28 mouse cellular contexts compared by ENCODE assay signal in genomic region chr2:92139365-92139764, GRCm38 (mm10). TPM values are rescaled to one million over a fixed set of nuclear protein-coding genes. Genes with fewer than 3 reads are reported as not detected.
DNase-seq lines count a peak whose midpoint lies in the region; ATAC-seq and TF ChIP-seq lines count a peak whose summit lies in the region.
"Had no signal": no experiment of that assay in that cellular context is flagged by ENCODE, and none has a peak within 500 bp of the region (broad histone marks: within the 10 kb centered on the region; RNA-seq: fewer than 3 reads in every experiment).

No protein-coding gene starts in this region.

- no peak overlapping the region for H3K4me2 ChIP-seq in kidney, postnatal 0 days (ENCODE audit: low read length)
- no peak overlapping the region for H3K4me2 ChIP-seq in kidney, embryonic 16.5 days (replicated peaks; ENCODE audit: low read depth, low read length)
- no peak overlapping the region for H3K4me2 ChIP-seq in lung, embryonic 16.5 days (ENCODE audit: low read depth, low read length)
- no peak overlapping the region for H3K4me2 ChIP-seq in stomach, postnatal 0 days (replicated peaks; ENCODE audit: low read depth)
- H3K4me2 ChIP-seq: embryonic facial prominence, embryonic 12.5 days; forebrain, embryonic 13.5 days; heart, embryonic 12.5 days; hindbrain, embryonic 14.5 days; neural tube, embryonic 13.5 days; stomach, embryonic 15.5 days had no signal

- no peaks in the 10 kb centered on the region for H3K4me1 ChIP-seq in kidney, postnatal 0 days (replicated peaks; ENCODE audit: insufficient read depth, low read length)
- peaks cover 9% of the 10 kb centered on the region; the same call in 1 of the 2 replicates for H3K4me1 ChIP-seq in kidney, embryonic 16.5 days (ENCODE audit: insufficient read depth, low read length)
- peaks cover 11% of the 10 kb centered on the region for H3K4me1 ChIP-seq in lung, embryonic 16.5 days (replicated peaks; ENCODE audit: control insufficient read depth, insufficient read depth, low read length)
- no peaks in the 10 kb centered on the region for H3K4me1 ChIP-seq in stomach, postnatal 0 days (replicated peaks; ENCODE audit: control insufficient read depth, insufficient read depth)

- DNase-seq in adrenal gland, postnatal 14 days = peak; percentile 8
- DNase-seq in adrenal gland, postnatal 4 days (ENCODE audit: low spot score in 2 of 2) = no peak
- DNase-seq in kidney, postnatal 0 days (ENCODE audit: low spot score) = peak; percentile 3
- no peak for DNase-seq in lung, adult 18-20 months
- DNase-seq in lung, postnatal 14 days = peak; percentile 32
- no peak for DNase-seq in stomach, postnatal 0 days (ENCODE audit: low spot score)
- DNase-seq: cerebellum, adult 18-20 months; cerebellum, postnatal 14 days; gastrocnemius, adult 2 months; liver; liver, postnatal 0 days; right cerebral cortex, adult 18-20 months; right cerebral cortex, postnatal 4 days; thymus, adult 18-20 months; thymus, postnatal 36 days had no signal

- H3K27me3 ChIP-seq in kidney, postnatal 0 days (ENCODE audit: insufficient read depth, low read length) = no peaks in the 10 kb centered on the region
- no peaks in the 10 kb centered on the region for H3K27me3 ChIP-seq in kidney, embryonic 16.5 days (ENCODE audit: insufficient read depth, low read length)
- H3K27me3 ChIP-seq in lung, embryonic 16.5 days (ENCODE audit: control insufficient read depth, insufficient read depth, low read depth, low read length) = no peaks in the 10 kb centered on the region
- H3K27me3 ChIP-seq in stomach, postnatal 0 days (ENCODE audit: control insufficient read depth, insufficient read depth, low read length) = no peaks in the 10 kb centered on the region
- H3K27me3 ChIP-seq: forebrain, embryonic 13.5 days; heart, embryonic 12.5 days; kidney, embryonic 15.5 days; neural tube, embryonic 13.5 days; stomach, embryonic 15.5 days had no signal

- H3K36me3 ChIP-seq in kidney, postnatal 0 days (ENCODE audit: insufficient read depth, low read length) = no peaks in the 10 kb centered on the region
- no peaks in the 10 kb centered on the region for H3K36me3 ChIP-seq in kidney, embryonic 16.5 days (ENCODE audit: insufficient read depth, low read length)
- no peaks in the 10 kb centered on the region for H3K36me3 ChIP-seq in lung, embryonic 16.5 days (ENCODE audit: control insufficient read depth, insufficient read depth, low read length)
- no peaks in the 10 kb centered on the region for H3K36me3 ChIP-seq in stomach, postnatal 0 days (ENCODE audit: control insufficient read depth, insufficient read depth, low read length)
- H3K36me3 ChIP-seq: embryonic facial prominence, embryonic 12.5 days; heart, embryonic 12.5 days; kidney, embryonic 15.5 days; limb, embryonic 10.5 days; neural tube, embryonic 13.5 days; stomach, embryonic 15.5 days had no signal

- ATAC-seq in kidney, postnatal 0 days (replicated peaks; ENCODE audit: low FRiP score, low read depth) = no peak
- ATAC-seq in kidney, embryonic 16.5 days (ENCODE audit: low FRiP score, low TSS enrichment) = no peak
- ATAC-seq in lung, embryonic 16.5 days (ENCODE audit: low read depth) = peak; percentile 45; the same call in 1 of the 2 replicates
- no peak for ATAC-seq in stomach, postnatal 0 days (ENCODE audit: low FRiP score, low TSS enrichment)
- ATAC-seq: forebrain, embryonic 13.5 days; inflammation-experienced regulatory T-cells, adult 6 months; liver, postnatal 0 days had no signal

- no peak overlapping the region for H3K9ac ChIP-seq in kidney, postnatal 0 days (ENCODE audit: low read depth, low read length)
- H3K9ac ChIP-seq in kidney, embryonic 16.5 days (replicated peaks; ENCODE audit: low read length) = no peak overlapping the region
- H3K9ac ChIP-seq in lung, embryonic 16.5 days (ENCODE audit: low read length) = no peak overlapping the region
- H3K9ac ChIP-seq in stomach, postnatal 0 days (ENCODE audit: low read length) = no peak overlapping the region
- H3K9ac ChIP-seq: embryonic facial prominence, embryonic 12.5 days; forebrain, embryonic 13.5 days; heart, embryonic 12.5 days; hindbrain, embryonic 14.5 days; kidney, embryonic 15.5 days; liver, postnatal 0 days; neural tube, embryonic 13.5 days; stomach, embryonic 15.5 days had no signal

- H3K9me3 ChIP-seq in kidney, postnatal 0 days (replicated peaks; ENCODE audit: low read length) = no peaks in the 10 kb centered on the region
- no peaks in the 10 kb centered on the region for H3K9me3 ChIP-seq in kidney, embryonic 16.5 days (ENCODE audit: low read length)
- H3K9me3 ChIP-seq in lung, embryonic 16.5 days (ENCODE audit: control insufficient read depth, low read length) = no peaks in the 10 kb centered on the region
- H3K9me3 ChIP-seq in stomach, postnatal 0 days (ENCODE audit: control insufficient read depth, low read length) = no peaks in the 10 kb centered on the region
- H3K9me3 ChIP-seq: embryonic facial prominence, embryonic 12.5 days; forebrain, embryonic 13.5 days; heart, embryonic 12.5 days; kidney, embryonic 15.5 days; limb, embryonic 10.5 days; neural tube, embryonic 13.5 days; stomach, embryonic 15.5 days had no signal

- TF ChIP-seq EP300 in stomach, postnatal 0 days (optimal IDR thresholded peaks at IDR 0.05) = no peak

- H3K27ac ChIP-seq in kidney, postnatal 0 days = no peak overlapping the region
- H3K27ac ChIP-seq in kidney, embryonic 16.5 days (ENCODE audit: low read length) = no peak overlapping the region
- no peak overlapping the region for H3K27ac ChIP-seq in lung, embryonic 16.5 days (ENCODE audit: low read length)
- no peak overlapping the region for H3K27ac ChIP-seq in stomach, postnatal 0 days (replicated peaks)
- H3K27ac ChIP-seq: embryonic facial prominence, embryonic 12.5 days; forebrain, embryonic 13.5 days; gastrocnemius, adult 2 months; hindbrain, embryonic 14.5 days; kidney, embryonic 15.5 days; layer of hippocampus, adult 2 months; limb, embryonic 10.5 days; neural tube, embryonic 13.5 days; stomach, embryonic 15.5 days had no signal

- no peak overlapping the region for H3K4me3 ChIP-seq in kidney, postnatal 0 days (replicated peaks; ENCODE audit: low read depth, low read length)
- H3K4me3 ChIP-seq in kidney, embryonic 16.5 days (ENCODE audit: low read length) = no peak overlapping the region
- no peak overlapping the region for H3K4me3 ChIP-seq in lung, embryonic 16.5 days (ENCODE audit: low read length)
- no peak overlapping the region for H3K4me3 ChIP-seq in stomach, postnatal 0 days (ENCODE audit: low read depth, low read length)
- H3K4me3 ChIP-seq: embryonic facial prominence, embryonic 12.5 days; erythroblast, embryonic 14.5 days; forebrain, embryonic 13.5 days; gastrocnemius, adult 2 months; heart, embryonic 12.5 days; kidney, embryonic 15.5 days; layer of hippocampus, adult 2 months; limb, embryonic 10.5 days; neural tube, embryonic 13.5 days; stomach, embryonic 15.5 days had no signal

- no peak for TF ChIP-seq CTCF in kidney, postnatal 0 days (IDR thresholded peaks at IDR 0.05; ENCODE audit: low read depth)
- TF ChIP-seq CTCF in stomach, postnatal 0 days (IDR thresholded peaks at IDR 0.05; ENCODE audit: low read depth) = no peak

RNA-seq across cellular contexts. Expression of gene Phf21a, which starts 46.4 kb away (rescaled TPM):
- 68.1 and 82.3 TPM in 2 replicates for total RNA-seq in adrenal gland, postnatal 14 days (2021)
- 100 to 1,000 TPM; 108 to 115 TPM for total RNA-seq in adrenal gland, postnatal 4 days (2021)
- polyA plus RNA-seq in kidney, postnatal 0 days (2015; fragmentation: Nextera tagmentation; extraction: Ambion mirVana) = 18.6 and 19.4 TPM in 2 replicates
- polyA plus RNA-seq in kidney, embryonic 16.5 days (2015; fragmentation: Nextera tagmentation; extraction: Ambion mirVana) = 25.2 and 33.8 TPM in 2 replicates
- polyA plus RNA-seq in lung, embryonic 16.5 days (2015; fragmentation: Nextera tagmentation; extraction: Ambion mirVana) = 25.5 and 31.4 TPM in 2 replicates
- 7.2 and 7.3 TPM in 2 replicates for polyA plus RNA-seq in stomach, postnatal 0 days (2015; fragmentation: Nextera tagmentation; extraction: Ambion mirVana)

Comparison
In these comparisons a context has a peak if more than half of its experiments do, and no peak if none do; other contexts are left out.
1. DNase-seq: peak in adrenal gland, postnatal 14 days (single experiment), kidney, postnatal 0 days (single experiment) and lung, postnatal 14 days (single experiment); none in adrenal gland, postnatal 4 days (0 of 2), lung, adult 18-20 months (0 of 2) and stomach, postnatal 0 days (single experiment).